Mouse (Mus musculus): Measurements from ENCODE around the gene Dennd2d. TPM values are rescaled to one million over a fixed set of nuclear protein-coding genes. Genes with fewer than 3 reads are reported as not detected.

The Dennd2d gene
- polyA plus RNA-seq, 1 experiment from 2014 or later, result 24.0 TPM

DNA sequence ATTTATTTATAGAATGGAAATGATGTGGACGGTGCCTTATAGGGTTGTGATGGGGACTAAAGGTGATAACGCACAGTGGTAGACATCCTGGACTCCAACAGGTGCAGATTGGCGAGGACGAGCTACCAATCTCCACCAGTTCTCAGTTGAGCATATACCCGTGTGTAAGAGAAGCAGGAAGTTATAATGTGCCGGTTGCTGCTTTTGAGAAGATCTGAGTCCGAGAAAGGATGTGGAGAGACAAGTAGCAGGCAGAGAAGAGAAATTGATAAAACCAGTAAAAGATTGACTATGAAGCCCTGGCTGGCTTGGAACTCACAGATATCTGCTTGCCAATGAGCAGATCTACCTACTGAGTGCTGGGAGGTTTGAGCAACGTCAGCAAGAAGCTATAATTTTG is 11.0 kb downstream of the Dennd2d start:
- H3K36me3 ChIP-seq (ENCODE audit: control insufficient read depth, insufficient read depth), result peaks cover 3% of the 10 kb centered on the region; the same call in 1 of the 2 replicates
- no peak overlapping the region for H3K4me2 ChIP-seq (replicated peaks; ENCODE audit: low read depth)
- H3K27me3 ChIP-seq (replicated peaks; ENCODE audit: control insufficient read depth, insufficient read depth, low read length), result no peaks in the 10 kb centered on the region
- H3K27ac ChIP-seq (ENCODE audit: low read depth, low read length), result peak overlapping the region; percentile 42; the same call in 1 of the 2 replicates
- no peaks in the 10 kb centered on the region for H3K9me3 ChIP-seq (ENCODE audit: control insufficient read depth)
- peaks cover 36% of the 10 kb centered on the region for H3K4me1 ChIP-seq (replicated peaks; ENCODE audit: control insufficient read depth, insufficient read depth, low read length)
- H3K4me3 ChIP-seq (ENCODE audit: low read depth, low read length), result no peak overlapping the region
- TF ChIP-seq CTCF (IDR thresholded peaks at IDR 0.05; ENCODE audit: low read depth), result no peak
- no peak for ATAC-seq
- WGBS, result 75% methylated on average over 8 of the region's 8 CpGs
- no peak overlapping the region for H3K9ac ChIP-seq (ENCODE audit: low read depth, low read length)

DNA sequence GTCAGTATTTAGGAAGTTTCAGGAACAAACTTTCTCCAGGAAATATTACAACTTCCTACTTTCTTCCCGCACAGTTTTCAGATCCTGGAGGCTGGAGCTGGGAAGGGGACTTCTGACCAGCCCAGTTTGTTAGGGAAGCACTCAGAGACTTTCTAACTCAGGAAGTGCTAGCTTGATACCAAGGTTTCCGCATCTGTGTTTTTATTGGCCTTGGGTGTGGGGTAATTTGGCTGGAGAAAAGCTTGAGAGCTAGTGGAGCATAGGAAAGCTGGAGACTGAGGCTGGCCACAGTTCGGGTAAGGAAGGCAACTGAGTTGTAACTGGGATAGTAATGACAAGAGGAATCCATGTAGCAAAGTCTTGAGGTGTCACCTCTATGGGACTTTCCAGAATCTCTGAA is 11.7 kb downstream of the Dennd2d start:
- no peak overlapping the region for H3K9ac ChIP-seq (ENCODE audit: low read depth, low read length)
- peak overlapping the region; percentile 42; the same call in 1 of the 2 replicates for H3K27ac ChIP-seq (ENCODE audit: low read depth, low read length)
- WGBS, result 42% methylated on average over 3 of the region's 3 CpGs

GRCm38 (mm10) chr3:106494417-106494950 is 12.3 kb downstream of the Dennd2d start:
- Histone ChIP-seq H3K4me2 (replicated peaks; ENCODE audit: low read depth) (no peak overlapping the region), H3K9ac (ENCODE audit: low read depth, low read length) (no peak overlapping the region), H3K27me3 (replicated peaks; ENCODE audit: control insufficient read depth, insufficient read depth, low read length) (no peaks in the 10 kb centered on the region), H3K27ac (ENCODE audit: low read depth, low read length) (peak overlapping the region; percentile 42; the same call in 1 of the 2 replicates), H3K4me1 (replicated peaks; ENCODE audit: control insufficient read depth, insufficient read depth, low read length) (peaks cover 34% of the 10 kb centered on the region), H3K9me3 (ENCODE audit: control insufficient read depth) (no peaks in the 10 kb centered on the region), H3K4me3 (ENCODE audit: low read depth, low read length) (no peak overlapping the region), H3K36me3 (ENCODE audit: control insufficient read depth, insufficient read depth) (peaks cover 9% of the 10 kb centered on the region; the same call in 1 of the 2 replicates)
- ATAC-seq, result no peak
- 73% methylated on average over 1 of the region's 1 CpGs for WGBS
- TF ChIP-seq CTCF (IDR thresholded peaks at IDR 0.05; ENCODE audit: low read depth), result no peak

More for the DNA sequence above, 11.7 kb downstream of the Dennd2d start:
- Histone ChIP-seq H3K4me2 (replicated peaks; ENCODE audit: low read depth) (no peak overlapping the region), H3K4me3 (ENCODE audit: low read depth, low read length) (no peak overlapping the region), H3K36me3 (ENCODE audit: control insufficient read depth, insufficient read depth) (peaks cover 6% of the 10 kb centered on the region; the same call in 1 of the 2 replicates), H3K4me1 (replicated peaks; ENCODE audit: control insufficient read depth, insufficient read depth, low read length) (peaks cover 31% of the 10 kb centered on the region), H3K27me3 (replicated peaks; ENCODE audit: control insufficient read depth, insufficient read depth, low read length) (no peaks in the 10 kb centered on the region), H3K9me3 (ENCODE audit: control insufficient read depth) (no peaks in the 10 kb centered on the region)
- ATAC-seq, result no peak
- TF ChIP-seq CTCF (IDR thresholded peaks at IDR 0.05; ENCODE audit: low read depth), result no peak

DNA sequence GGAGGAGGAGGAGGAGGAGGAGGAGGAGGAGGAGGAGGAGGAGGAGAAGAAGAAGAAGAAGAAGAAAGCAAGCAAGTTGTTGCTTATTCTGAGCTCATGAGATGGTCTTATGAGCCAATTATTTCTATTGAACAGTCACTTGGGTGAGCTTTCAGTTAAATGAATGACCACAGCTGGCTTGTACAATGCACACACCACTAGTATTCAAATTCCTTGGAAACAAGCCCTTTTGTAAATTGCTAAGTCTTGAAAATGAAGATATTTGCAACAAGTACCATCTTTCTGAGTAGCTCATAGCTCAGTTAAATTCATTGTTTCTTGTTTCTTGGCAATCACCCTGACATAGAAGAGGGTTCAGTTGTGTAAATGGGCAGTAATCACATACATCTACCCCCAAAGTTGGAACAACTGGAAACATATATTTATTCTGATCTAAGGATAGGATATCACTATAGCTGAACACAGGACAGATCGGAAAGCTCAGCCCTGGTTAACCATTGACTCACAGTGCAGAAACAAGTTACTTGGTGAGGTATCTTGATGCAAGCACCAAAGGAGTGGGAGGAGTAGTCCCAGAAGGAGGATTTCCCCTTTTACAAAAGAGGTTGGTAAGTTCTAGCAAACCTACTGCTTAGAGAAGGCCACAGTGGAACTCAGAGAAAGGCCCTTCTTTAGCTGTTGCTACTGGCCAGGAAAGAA is 13.3 kb downstream of the Dennd2d start:
- Histone ChIP-seq H3K27me3 (replicated peaks; ENCODE audit: control insufficient read depth, insufficient read depth, low read length) (no peaks in the 10 kb centered on the region), H3K4me1 (replicated peaks; ENCODE audit: control insufficient read depth, insufficient read depth, low read length) (peaks cover 34% of the 10 kb centered on the region), H3K9ac (ENCODE audit: low read depth, low read length) (no peak overlapping the region), H3K9me3 (ENCODE audit: control insufficient read depth) (no peaks in the 10 kb centered on the region), H3K36me3 (ENCODE audit: control insufficient read depth, insufficient read depth) (peaks cover 8% of the 10 kb centered on the region; the same call in 1 of the 2 replicates), H3K4me3 (ENCODE audit: low read depth, low read length) (no peak overlapping the region), H3K4me2 (replicated peaks; ENCODE audit: low read depth) (no peak overlapping the region), H3K27ac (ENCODE audit: low read depth, low read length) (peak overlapping the region; percentile 65)
- ATAC-seq, result peak; percentile 72
- no peak for TF ChIP-seq CTCF (IDR thresholded peaks at IDR 0.05; ENCODE audit: low read depth)
- WGBS, result 39% methylated on average over 1 of the region's 1 CpGs

- H3K9me3 ChIP-seq (ENCODE audit: control insufficient read depth), result no peaks in the 10 kb centered on the region
- peaks cover 8% of the 10 kb centered on the region; the same call in 1 of the 2 replicates for H3K36me3 ChIP-seq (ENCODE audit: control insufficient read depth, insufficient read depth)
- H3K4me2 ChIP-seq (replicated peaks; ENCODE audit: low read depth), result no peak overlapping the region
- peak; percentile 91 for ATAC-seq
- WGBS, result 20% methylated on average over 4 of the region's 4 CpGs
- no peak for TF ChIP-seq CTCF (IDR thresholded peaks at IDR 0.05; ENCODE audit: low read depth)
- H3K4me3 ChIP-seq (ENCODE audit: low read depth, low read length), result no peak overlapping the region
- H3K27me3 ChIP-seq (replicated peaks; ENCODE audit: control insufficient read depth, insufficient read depth, low read length), result no peaks in the 10 kb centered on the region
- H3K4me1 ChIP-seq (replicated peaks; ENCODE audit: control insufficient read depth, insufficient read depth, low read length), result peaks cover 34% of the 10 kb centered on the region
- H3K9ac ChIP-seq (ENCODE audit: low read depth, low read length), result no peak overlapping the region
- H3K27ac ChIP-seq (ENCODE audit: low read depth, low read length), result peak overlapping the region; percentile 65
These were observed 14.0 kb downstream of the Dennd2d start for GRCm38 (mm10) chr3:106496045-106496721.

DNA sequence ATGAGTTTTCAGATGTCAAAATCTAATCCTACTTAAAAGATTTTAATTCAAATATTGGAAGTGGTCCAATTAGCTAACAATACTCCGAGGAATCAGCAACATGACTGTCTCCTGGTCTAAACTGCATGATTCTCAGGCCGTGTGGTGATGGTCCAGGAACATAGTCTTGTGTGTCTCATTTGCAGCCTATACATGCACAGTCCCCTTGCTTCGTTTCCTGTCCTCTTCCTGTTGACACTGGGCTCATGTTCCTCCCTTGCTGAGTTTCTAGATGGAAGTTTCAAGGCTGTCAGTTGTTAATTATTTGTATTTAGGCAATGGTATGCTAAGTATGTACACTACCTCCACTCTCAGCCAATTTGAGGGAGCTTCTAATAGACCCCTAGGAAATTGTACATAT is 14.8 kb downstream of the Dennd2d start:
- Histone ChIP-seq H3K27me3 (replicated peaks; ENCODE audit: control insufficient read depth, insufficient read depth, low read length) (no peaks in the 10 kb centered on the region), H3K36me3 (ENCODE audit: control insufficient read depth, insufficient read depth) (peaks cover 12% of the 10 kb centered on the region; the same call in 1 of the 2 replicates), H3K4me1 (replicated peaks; ENCODE audit: control insufficient read depth, insufficient read depth, low read length) (peaks cover 32% of the 10 kb centered on the region), H3K27ac (ENCODE audit: low read depth, low read length) (no peak overlapping the region), H3K9ac (ENCODE audit: low read depth, low read length) (no peak overlapping the region), H3K4me3 (ENCODE audit: low read depth, low read length) (no peak overlapping the region), H3K9me3 (ENCODE audit: control insufficient read depth) (no peaks in the 10 kb centered on the region), H3K4me2 (replicated peaks; ENCODE audit: low read depth) (no peak overlapping the region)
- no peak for TF ChIP-seq CTCF (IDR thresholded peaks at IDR 0.05; ENCODE audit: low read depth)
- no peak for ATAC-seq
- 64% methylated on average over 3 of the region's 3 CpGs for WGBS
